In genomic region chr8:70941478-70941877, GRCm38 (mm10) we compare ENCODE assay signal across 14 mouse cellular contexts. TPM values are rescaled to one million over a fixed set of nuclear protein-coding genes. Genes with fewer than 3 reads are reported as not detected.
A peak's percentile ranks its signal among the peaks of the same experiment; 100 is the strongest.
DNase-seq lines count a peak whose midpoint lies in the region; ATAC-seq and TF ChIP-seq lines count a peak whose summit lies in the region.
"Had no signal": no experiment of that assay in that cellular context is flagged by ENCODE, and none has a peak within 500 bp of the region (broad histone marks: within the 10 kb centered on the region; RNA-seq: fewer than 3 reads in every experiment).

No protein-coding gene starts in this region.

- no peak overlapping the region for H3K4me3 ChIP-seq in forebrain, embryonic 11.5 days (ENCODE audit: low read depth, low read length)
- H3K4me3 ChIP-seq in forebrain, embryonic 13.5 days, result no peak overlapping the region
- no peak overlapping the region for H3K4me3 ChIP-seq in layer of hippocampus, adult 2 months
- no peak overlapping the region for H3K4me3 ChIP-seq in midbrain, embryonic 13.5 days (replicated peaks)
- H3K4me3 ChIP-seq in neural tube, embryonic 15.5 days (replicated peaks), result no peak overlapping the region
- H3K4me3 ChIP-seq: hindbrain, embryonic 15.5 days had no signal

- H3K4me2 ChIP-seq in forebrain, embryonic 11.5 days (ENCODE audit: low read depth, low read length, severe bottlenecking), result no peak overlapping the region
- no peak overlapping the region for H3K4me2 ChIP-seq in forebrain, embryonic 13.5 days
- no peak overlapping the region for H3K4me2 ChIP-seq in midbrain, embryonic 13.5 days (replicated peaks)
- H3K4me2 ChIP-seq in neural tube, embryonic 15.5 days, result no peak overlapping the region
- H3K4me2 ChIP-seq: hindbrain, embryonic 15.5 days had no signal

- no peaks in the 10 kb centered on the region for H3K9me3 ChIP-seq in forebrain, embryonic 11.5 days (ENCODE audit: control insufficient read depth, low read length)
- no peaks in the 10 kb centered on the region for H3K9me3 ChIP-seq in forebrain, embryonic 13.5 days (replicated peaks)
- H3K9me3 ChIP-seq in midbrain, embryonic 13.5 days, result no peaks in the 10 kb centered on the region
- H3K9me3 ChIP-seq in neural tube, embryonic 15.5 days (replicated peaks), result no peaks in the 10 kb centered on the region
- H3K9me3 ChIP-seq: hindbrain, embryonic 15.5 days had no signal

- H3K27me3 ChIP-seq in forebrain, embryonic 11.5 days (ENCODE audit: control insufficient read depth, insufficient read depth, low read length), result no peaks in the 10 kb centered on the region
- H3K27me3 ChIP-seq in forebrain, embryonic 13.5 days, result no peaks in the 10 kb centered on the region
- no peaks in the 10 kb centered on the region for H3K27me3 ChIP-seq in midbrain, embryonic 13.5 days
- no peaks in the 10 kb centered on the region for H3K27me3 ChIP-seq in neural tube, embryonic 15.5 days (replicated peaks)
- H3K27me3 ChIP-seq: hindbrain, embryonic 15.5 days had no signal

- H3K9ac ChIP-seq in forebrain, embryonic 11.5 days (ENCODE audit: low read length), result no peak overlapping the region
- no peak overlapping the region for H3K9ac ChIP-seq in forebrain, embryonic 13.5 days
- no peak overlapping the region for H3K9ac ChIP-seq in midbrain, embryonic 13.5 days (replicated peaks)
- no peak overlapping the region for H3K9ac ChIP-seq in neural tube, embryonic 15.5 days (replicated peaks)
- H3K9ac ChIP-seq: hindbrain, embryonic 15.5 days had no signal

- peak; percentile 20 for DNase-seq in forebrain, embryonic 11.5 days (ENCODE audit: low spot score)
- DNase-seq in layer of hippocampus, adult 2 months (ENCODE audit: low spot score in 2 of 2), result peak in 1 of 2 experiments; percentile 37
- DNase-seq in layer of hippocampus, postnatal 10 days (ENCODE audit: low spot score in 2 of 2), result no peak
- peak; percentile 66 for DNase-seq in A20 (ENCODE audit: low read depth, low spot score)
- peak; percentile 54 for DNase-seq in brain, adult 2 months (ENCODE audit: low read depth, low spot score)
- DNase-seq: cerebellum, postnatal 10 days; layer of hippocampus, postnatal 36 days; thymus, adult 18-20 months had no signal

- ATAC-seq in forebrain, embryonic 11.5 days (replicated peaks; ENCODE audit: low FRiP score), result no peak
- ATAC-seq in forebrain, embryonic 13.5 days, result no peak
- ATAC-seq in midbrain, embryonic 13.5 days, result no peak
- no peak for ATAC-seq in neural tube, embryonic 15.5 days (ENCODE audit: low FRiP score)

- WGBS in forebrain, embryonic 11.5 days, result 70% methylated on average over 2 of the region's 2 CpGs
- WGBS in forebrain, embryonic 13.5 days, result 65% methylated on average over 2 of the region's 2 CpGs
- WGBS in midbrain, embryonic 13.5 days, result 72% methylated on average over 2 of the region's 2 CpGs
- WGBS in neural tube, embryonic 15.5 days, result 68% methylated on average over 2 of the region's 2 CpGs

- no peaks in the 10 kb centered on the region for H3K36me3 ChIP-seq in forebrain, embryonic 11.5 days (ENCODE audit: control insufficient read depth, insufficient read depth, low read length)
- no peaks in the 10 kb centered on the region for H3K36me3 ChIP-seq in forebrain, embryonic 13.5 days (ENCODE audit: poor library complexity, severe bottlenecking)
- no peaks in the 10 kb centered on the region for H3K36me3 ChIP-seq in midbrain, embryonic 13.5 days
- H3K36me3 ChIP-seq in neural tube, embryonic 15.5 days, result no peaks in the 10 kb centered on the region
- H3K36me3 ChIP-seq: hindbrain, embryonic 15.5 days had no signal

- peak; percentile 50 for TF ChIP-seq CTCF in layer of hippocampus, adult 2 months (conservative IDR thresholded peaks at IDR 0.05)

- no peaks in the 10 kb centered on the region for H3K4me1 ChIP-seq in forebrain, embryonic 11.5 days (replicated peaks; ENCODE audit: control insufficient read depth, insufficient read depth, low read length)
- no peaks in the 10 kb centered on the region for H3K4me1 ChIP-seq in forebrain, embryonic 13.5 days
- no peaks in the 10 kb centered on the region for H3K4me1 ChIP-seq in midbrain, embryonic 13.5 days (replicated peaks)
- no peaks in the 10 kb centered on the region for H3K4me1 ChIP-seq in neural tube, embryonic 15.5 days
- H3K4me1 ChIP-seq: hindbrain, embryonic 15.5 days had no signal

- no peak overlapping the region for H3K27ac ChIP-seq in forebrain, embryonic 11.5 days (ENCODE audit: low read depth, low read length)
- H3K27ac ChIP-seq in forebrain, embryonic 13.5 days, result no peak overlapping the region
- no peak overlapping the region for H3K27ac ChIP-seq in layer of hippocampus, adult 2 months
- H3K27ac ChIP-seq in midbrain, embryonic 13.5 days, result no peak overlapping the region
- H3K27ac ChIP-seq in neural tube, embryonic 15.5 days (replicated peaks), result no peak overlapping the region
- H3K27ac ChIP-seq: hindbrain, embryonic 15.5 days had no signal

RNA-seq across cellular contexts. Expression of gene Map1s, which starts 35.7 kb away (rescaled TPM):
- 57.3 and 59.9 TPM in 2 replicates for polyA plus RNA-seq in forebrain, embryonic 11.5 days (2014; fragmentation: Nextera tagmentation; extraction: Ambion mirVana)
- 57.0 and 58.2 TPM in 2 replicates for polyA plus RNA-seq in forebrain, embryonic 13.5 days (2015; fragmentation: Nextera tagmentation; extraction: Ambion mirVana)
- total RNA-seq in layer of hippocampus, adult 2 months (2021), result 10 to 100 TPM; 97.0 to 98.1 TPM
- total RNA-seq in layer of hippocampus, postnatal 10 days (2021), result 100 to 1,000 TPM in 1 of 2 experiments, 10 to 100 TPM in 1; 75.1 to 101 TPM
- 61.0 and 62.5 TPM in 2 replicates for polyA plus RNA-seq in midbrain, embryonic 13.5 days (2015; fragmentation: Nextera tagmentation; extraction: Ambion mirVana)
- 59.5 and 64.6 TPM in 2 replicates for polyA plus RNA-seq in neural tube, embryonic 15.5 days (2015; fragmentation: Nextera tagmentation; extraction: Ambion mirVana)

RNA-seq across cellular contexts. Expression of gene Rpl18a, which starts 44.3 kb away (rescaled TPM):
- polyA plus RNA-seq in forebrain, embryonic 11.5 days (2014; fragmentation: Nextera tagmentation; extraction: Ambion mirVana), result 2,879 and 3,145 TPM in 2 replicates
- 3,255 and 3,517 TPM in 2 replicates for polyA plus RNA-seq in forebrain, embryonic 13.5 days (2015; fragmentation: Nextera tagmentation; extraction: Ambion mirVana)
- 100 to 1,000 TPM; 698 to 704 TPM for total RNA-seq in layer of hippocampus, adult 2 months (2021)
- total RNA-seq in layer of hippocampus, postnatal 10 days (2021), result 100 to 1,000 TPM; 832 to 857 TPM
- 2,682 and 2,717 TPM in 2 replicates for polyA plus RNA-seq in midbrain, embryonic 13.5 days (2015; fragmentation: Nextera tagmentation; extraction: Ambion mirVana)
- polyA plus RNA-seq in neural tube, embryonic 15.5 days (2015; fragmentation: Nextera tagmentation; extraction: Ambion mirVana), result 2,109 and 2,618 TPM in 2 replicates

RNA-seq across cellular contexts. Expression of gene Slc5a5, which starts 48.9 kb away (rescaled TPM):
- 0.43 and 0.44 TPM in 2 replicates for polyA plus RNA-seq in forebrain, embryonic 11.5 days (2014; fragmentation: Nextera tagmentation; extraction: Ambion mirVana)
- 0.50 and 0.67 TPM in 2 replicates for polyA plus RNA-seq in forebrain, embryonic 13.5 days (2015; fragmentation: Nextera tagmentation; extraction: Ambion mirVana)
- total RNA-seq in layer of hippocampus, adult 2 months (2021), result 1 to 10 TPM; 5.9 to 8.0 TPM
- 1 to 10 TPM; 5.2 to 6.9 TPM for total RNA-seq in layer of hippocampus, postnatal 10 days (2021)
- polyA plus RNA-seq in midbrain, embryonic 13.5 days (2015; fragmentation: Nextera tagmentation; extraction: Ambion mirVana), result 0.67 and 0.73 TPM in 2 replicates
- polyA plus RNA-seq in neural tube, embryonic 15.5 days (2015; fragmentation: Nextera tagmentation; extraction: Ambion mirVana), result 3.0 and 3.3 TPM in 2 replicates
- total RNA-seq: megakaryocyte, adult 5-6 weeks had no signal
- polyA plus RNA-seq: heart, embryonic 14.5 days had no signal

Comparison
In these comparisons a context has a peak if more than half of its experiments do, and no peak if none do; other contexts are left out.
1. DNase-seq: peak in forebrain, embryonic 11.5 days (single experiment), A20 (single experiment) and brain, adult 2 months (single experiment); none in layer of hippocampus, postnatal 10 days (0 of 2).